Mouse (Mus musculus) embryonic stem cell, embryonic (primary cell): Measurements from ENCODE around the gene Susd6.

Experiments
- CTCF ChIA-PET, 4 experiments: fragments of 300-600 bp in 2 of 4; fragments of 350-600 bp in 2 of 4; sonication (Branson Sonifier 250); formaldehyde crosslinking; loops; one replicate each; lab custom pipeline; 2022; ENCODE audit warnings: inconsistent platforms in 2 of 4; lab: Charles Lee
- POLR2A ChIA-PET, 4 experiments: fragments of 300-600 bp in 2 of 4; fragments of 350-600 bp in 2 of 4; sonication (Branson Sonifier 250); formaldehyde crosslinking; loops; one replicate each; lab custom pipeline; 2022; ENCODE audit warnings: antibody characterized with exemption in 4 of 4, inconsistent platforms in 1 of 4; lab: Charles Lee

The Susd6 gene

GRCm38 (mm10) chr12:80794522-80794921 lies 4.2 kb downstream of the Susd6 start:
- ChIA-PET CTCF (no interaction called here), POLR2A (interaction anchor here in 2 of 4 experiments (0.6 to 3.8 kb wide), 9 partner anchors 9 to 99 kb away, joined by 3 to 12 read pairs (median 4); no protein-coding TSS in a partner anchor)

GRCm38 (mm10) chr12:80794935-80795785 lies 4.8 kb downstream of the Susd6 start:
- ChIA-PET POLR2A (interaction anchor here in 3 of 4 experiments (0.6 to 3.8 kb wide), 10 partner anchors 8 to 128 kb away, joined by 3 to 12 read pairs (median 4); no protein-coding TSS in a partner anchor), CTCF (no interaction called here)

GRCm38 (mm10) chr12:80798271-80798670 lies 8.0 kb downstream of the Susd6 start:
- ChIA-PET CTCF (no interaction called here), POLR2A (interaction anchor here in 2 of 4 experiments (0.9 to 1.4 kb wide), 6 partner anchors 8 to 147 kb away, joined by 3 to 5 read pairs (median 3); partner anchors contain the start of genes Srsf5 (in 1 of the 2) and Susd6 (in 1 of the 2))

- ChIA-PET CTCF (interaction anchor here in 1 of 4 experiments (1.8 kb wide), 1 partner anchor 95 kb away, joined by 5 read pairs; no protein-coding TSS in a partner anchor), POLR2A (no interaction called here)
Measured at GRCm38 (mm10) chr12:80800156-80800555, 9.8 kb downstream of the Susd6 start.

GRCm38 (mm10) chr12:80801443-80801842 lies 11.1 kb downstream of the Susd6 start:
- CTCF ChIA-PET = interaction anchor here in 1 of 4 experiments (1.8 kb wide), 1 partner anchor 94 kb away, joined by 5 read pairs; no protein-coding TSS in a partner anchor
- POLR2A ChIA-PET = interaction anchor here in 2 of 4 experiments (0.9 to 1.3 kb wide), 4 partner anchors 10 to 84 kb away, joined by 3 to 5 read pairs (median 3); no protein-coding TSS in a partner anchor

GRCm38 (mm10) chr12:80803924-80804323 lies 13.6 kb downstream of the Susd6 start:
- CTCF ChIA-PET = interaction anchor here in 1 of 4 experiments (1.2 kb wide), 1 partner anchor 91 kb away, joined by 3 read pairs; no protein-coding TSS in a partner anchor
- POLR2A ChIA-PET = interaction anchor here in 2 of 4 experiments (0.9 to 3.6 kb wide), 10 partner anchors 8 to 195 kb away, joined by 3 to 13 read pairs (median 4); partner anchors contain the start of gene Srsf5 (in 1 of the 2)

- POLR2A ChIA-PET = interaction anchor here in 3 of 4 experiments (0.7 to 3.6 kb wide), 6 partner anchors 10 to 364 kb away, joined by 3 to 13 read pairs (median 4); no protein-coding TSS in a partner anchor
- CTCF ChIA-PET = interaction anchor here in 1 of 4 experiments (1.2 kb wide), 1 partner anchor 90 kb away, joined by 3 read pairs; no protein-coding TSS in a partner anchor
Measured at GRCm38 (mm10) chr12:80804861-80805428, 14.6 kb downstream of the Susd6 start.

GRCm38 (mm10) chr12:80807451-80808085 lies 17.3 kb downstream of the Susd6 start:
- POLR2A ChIA-PET = interaction anchor here in 2 of 4 experiments (0.6 to 2.2 kb wide), 7 partner anchors 15 to 144 kb away, joined by 3 to 6 read pairs (median 3); partner anchors contain the start of gene Srsf5 (in 1 of the 2)
- CTCF ChIA-PET = interaction anchor here in 2 of 4 experiments (0.5 to 0.8 kb wide), 2 partner anchors 30 to 88 kb away, joined by 3 read pairs; no protein-coding TSS in a partner anchor

- CTCF ChIA-PET = no interaction called here
- POLR2A ChIA-PET = interaction anchor here in 1 of 4 experiments (1.0 to 1.8 kb wide), 2 partner anchors 16 to 83 kb away, joined by 4 to 5 read pairs; no protein-coding TSS in a partner anchor
Measured at GRCm38 (mm10) chr12:80810005-80810404, 19.7 kb downstream of the Susd6 start.

GRCm38 (mm10) chr12:80811646-80812509 lies 21.6 kb downstream of the Susd6 start:
- ChIA-PET POLR2A (interaction anchor here in 3 of 4 experiments (0.6 to 2.0 kb wide), 14 partner anchors 8 to 133 kb away, joined by 3 to 6 read pairs (median 3); partner anchors contain the start of gene Srsf5 (in 1 of the 3)), CTCF (no interaction called here)

GRCm38 (mm10) chr12:80812510-80812820 lies 22.2 kb downstream of the Susd6 start:
- CTCF ChIA-PET = no interaction called here
- POLR2A ChIA-PET = interaction anchor here (0.6 to 2.0 kb wide), 12 partner anchors 9 to 133 kb away, joined by 3 to 10 read pairs (median 4); partner anchors contain the start of gene Srsf5 (in 1 of the 4)

GRCm38 (mm10) chr12:80813456-80813855 lies 23.1 kb downstream of the Susd6 start:
- CTCF ChIA-PET = no interaction called here
- POLR2A ChIA-PET = interaction anchor here in 2 of 4 experiments (0.7 to 3.8 kb wide), 7 partner anchors 8 to 132 kb away, joined by 3 to 13 read pairs (median 4); partner anchors contain the start of gene Srsf5 (in 1 of the 2)

GRCm38 (mm10) chr12:80813872-80814271 lies 23.6 kb downstream of the Susd6 start:
- POLR2A ChIA-PET = interaction anchor here in 2 of 4 experiments (0.7 to 3.8 kb wide), 8 partner anchors 8 to 131 kb away, joined by 3 to 13 read pairs (median 4); partner anchors contain the start of gene Srsf5 (in 1 of the 2)
- CTCF ChIA-PET = no interaction called here

- ChIA-PET CTCF (no interaction called here), POLR2A (interaction anchor here in 1 of 4 experiments (0.7 to 3.8 kb wide), 3 partner anchors 11 to 73 kb away, joined by 4 to 13 read pairs (median 7); no protein-coding TSS in a partner anchor)
Measured at GRCm38 (mm10) chr12:80814529-80814928, 24.2 kb downstream of the Susd6 start.

GRCm38 (mm10) chr12:80815298-80815697 lies 25.0 kb downstream of the Susd6 start:
- ChIA-PET POLR2A (interaction anchor here in 2 of 4 experiments (1.0 to 3.8 kb wide), 4 partner anchors 11 to 70 kb away, joined by 3 to 13 read pairs (median 6); no protein-coding TSS in a partner anchor), CTCF (interaction anchor here in 2 of 4 experiments (0.7 to 1.2 kb wide), 2 partner anchors 80 to 90 kb away, joined by 3 to 5 read pairs; no protein-coding TSS in a partner anchor)

- CTCF ChIA-PET = interaction anchor here in 1 of 4 experiments (1.2 kb wide), 1 partner anchor 79 kb away, joined by 3 read pairs; no protein-coding TSS in a partner anchor
Measured at GRCm38 (mm10) chr12:80815893-80816292, 25.6 kb downstream of the Susd6 start.

More at GRCm38 (mm10) chr12:80815893-80816292, 25.6 kb downstream of the Susd6 start:
- POLR2A ChIA-PET = interaction anchor here in 2 of 4 experiments (0.9 to 3.8 kb wide), 4 partner anchors 9 to 70 kb away, joined by 3 to 13 read pairs (median 4); no protein-coding TSS in a partner anchor
